In the genomic region with DNA sequence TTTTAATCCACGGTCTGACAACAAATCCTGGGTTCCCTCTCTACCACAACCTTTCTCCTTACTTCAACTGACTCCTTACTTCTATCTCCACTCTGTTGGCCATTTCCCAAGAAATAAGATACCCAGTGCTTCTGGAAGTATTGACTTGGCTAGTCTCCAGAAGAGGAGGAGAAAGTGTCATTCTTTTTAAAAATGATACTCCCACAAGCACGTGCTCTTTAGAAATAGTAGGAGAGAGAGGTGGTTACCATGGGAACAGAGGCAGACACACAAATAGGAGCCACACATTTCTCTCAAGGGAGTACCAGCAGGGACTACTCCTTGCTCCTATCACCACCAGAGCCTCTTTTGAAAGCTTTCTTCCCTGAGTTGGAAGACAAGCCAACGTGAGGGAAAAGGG, we compare ENCODE assay signal across 9 mouse cellular contexts.
DNase-seq lines count a peak whose midpoint lies in the region; ATAC-seq and TF ChIP-seq lines count a peak whose summit lies in the region.
"Had no signal": no experiment of that assay in that cellular context is flagged by ENCODE, and none has a peak within 500 bp of the region (broad histone marks: within the 10 kb centered on the region; RNA-seq: fewer than 3 reads in every experiment).

No protein-coding gene starts in this region.

- H3K4me2 ChIP-seq in heart, postnatal 0 days (ENCODE audit: low read depth, low read length) = no peak overlapping the region
- H3K4me2 ChIP-seq in hindbrain, embryonic 13.5 days = no peak overlapping the region

- no peak for TF ChIP-seq EP300 in heart, postnatal 0 days (IDR thresholded peaks at IDR 0.05; ENCODE audit: low read depth)

- H3K27ac ChIP-seq in heart, postnatal 0 days (ENCODE audit: low read depth) = no peak overlapping the region
- H3K27ac ChIP-seq in hindbrain, embryonic 13.5 days = peak overlapping the region; percentile 74
- H3K27ac ChIP-seq: liver, embryonic 14.5 days had no signal

- no peaks in the 10 kb centered on the region for H3K9me3 ChIP-seq in heart, postnatal 0 days (replicated peaks; ENCODE audit: control insufficient read depth, low read length)
- H3K9me3 ChIP-seq in hindbrain, embryonic 13.5 days = no peaks in the 10 kb centered on the region

- no peak overlapping the region for H3K9ac ChIP-seq in heart, postnatal 0 days (replicated peaks; ENCODE audit: low read depth, low read length)
- H3K9ac ChIP-seq in hindbrain, embryonic 13.5 days = no peak overlapping the region; the same call in 1 of the 2 replicates
- H3K9ac ChIP-seq: liver, embryonic 14.5 days had no signal

- H3K4me1 ChIP-seq in heart, postnatal 0 days (ENCODE audit: control insufficient read depth, insufficient read depth) = peaks cover 14% of the 10 kb centered on the region; the same call in 1 of the 2 replicates
- H3K4me1 ChIP-seq in hindbrain, embryonic 13.5 days (replicated peaks) = peaks cover 45% of the 10 kb centered on the region

- peak; percentile 35 for DNase-seq in heart, postnatal 0 days (ENCODE audit: low spot score)
- DNase-seq in heart, postnatal 36 days = no peak
- DNase-seq in right cerebral cortex, postnatal 10 days (ENCODE audit: low spot score in 2 of 2) = peak; percentile 30 to 69
- no peak for DNase-seq in right cerebral cortex, postnatal 14 days
- DNase-seq in telencephalon, adult 2 months (ENCODE audit: low read depth, low spot score) = peak; percentile 80
- DNase-seq in cerebellum, postnatal 36 days = no peak

- 0 out of 2 replicates have a peak, but pooled peaks have one; percentile 30 for ATAC-seq in heart, postnatal 0 days (ENCODE audit: insufficient read depth, low read depth)
- ATAC-seq in hindbrain, embryonic 13.5 days (ENCODE audit: low FRiP score) = peak; percentile 78; the same call in 1 of the 2 replicates
- no peak for ATAC-seq in activated CD4-positive, CD25-positive, alpha-beta regulatory T cell, adult 4 months

- no peaks in the 10 kb centered on the region for H3K27me3 ChIP-seq in heart, postnatal 0 days (ENCODE audit: control insufficient read depth, insufficient read depth, low read length)
- 0 out of 2 replicates have a peak, but pooled peaks cover 8% of the 10 kb centered on the region for H3K27me3 ChIP-seq in hindbrain, embryonic 13.5 days

- 16% methylated on average over 3 of the region's 3 CpGs for WGBS in heart, postnatal 0 days
- WGBS in hindbrain, embryonic 13.5 days = 23% methylated on average over 3 of the region's 3 CpGs

- H3K4me3 ChIP-seq in heart, postnatal 0 days (ENCODE audit: low read depth, low read length) = no peak overlapping the region
- H3K4me3 ChIP-seq in hindbrain, embryonic 13.5 days = no peak overlapping the region

- no peak for TF ChIP-seq CTCF in heart, postnatal 0 days (IDR thresholded peaks at IDR 0.05; ENCODE audit: low read depth)

- intact Hi-C loops in heart, postnatal 36 days (cut with DNase I) = no loop called here

- no peaks in the 10 kb centered on the region for H3K36me3 ChIP-seq in heart, postnatal 0 days (replicated peaks; ENCODE audit: control insufficient read depth, insufficient read depth, low read length)
- H3K36me3 ChIP-seq in hindbrain, embryonic 13.5 days = no peaks in the 10 kb centered on the region

Comparison
In these comparisons a context has a peak if more than half of its experiments do, and no peak if none do; other contexts are left out.
1. DNase-seq: peak in heart, postnatal 0 days (single experiment), right cerebral cortex, postnatal 10 days (2 of 2) and telencephalon, adult 2 months (single experiment); none in heart, postnatal 36 days (0 of 2), right cerebral cortex, postnatal 14 days (single experiment) and cerebellum, postnatal 36 days (0 of 2).